Mouse (Mus musculus) layer of hippocampus, postnatal 25 days (tissue): ENCODE results near the gene Prrxl1. TPM values are rescaled to one million over a fixed set of nuclear protein-coding genes. Genes with fewer than 3 reads are reported as not detected.

ENCODE experiments used
- total RNA-seq, 2 experiments: library from RNA; stranded (reverse); gene quantifications; 2 replicates each; pipeline ENCODE4 v1.2.3; 2021

The Prrxl1 gene
- total RNA-seq, 2 experiments from 2014 or later = not detected

Other genes starting within 250 kb of the Prrxl1 start
- not detected for gene 1700024G13Rik, start 211.0 kb upstream of the Prrxl1 start, total RNA-seq
- gene Slc18a3, start 134.6 kb upstream of the Prrxl1 start, total RNA-seq = under 1 TPM in 1 of 2 experiments, not detected in 1; 0.10 TPM
- not detected for gene Chat, start 133.4 kb upstream of the Prrxl1 start, total RNA-seq
- gene Ercc6, start 85.9 kb upstream of the Prrxl1 start, total RNA-seq = 10 to 100 TPM; 16.8 to 22.3 TPM
- under 1 TPM; 0.19 to 0.34 TPM for gene 3425401B19Rik, start 85.9 kb downstream of the Prrxl1 start, total RNA-seq
- gene Tmem273, start 186.6 kb downstream of the Prrxl1 start, total RNA-seq = under 1 TPM; 0.33 to 0.64 TPM
- gene Fam170b, start 234.6 kb downstream of the Prrxl1 start, total RNA-seq = not detected